Mouse (Mus musculus): ENCODE measurements at regions not wholly inside any gene's neighbourhood (a gene's known extent, or its start where the extent isn't known, plus 50 kb on each side); places are given as distances from the start of the nearest gene placed in this dataset.

- H3K4me2 ChIP-seq: no peak overlapping the region
- H3K9me3 ChIP-seq (ENCODE audit: control insufficient read depth, low read length): no peaks in the 10 kb centered on the region
- H3K27me3 ChIP-seq (ENCODE audit: control insufficient read depth, insufficient read depth, low read length): no peaks in the 10 kb centered on the region
- H3K4me1 ChIP-seq (ENCODE audit: control insufficient read depth, insufficient read depth, low read length): peaks cover 21% of the 10 kb centered on the region
- no peak overlapping the region for H3K27ac ChIP-seq (ENCODE audit: low read depth, low read length)
- no peaks in the 10 kb centered on the region for H3K36me3 ChIP-seq (ENCODE audit: control insufficient read depth, insufficient read depth, low read length)
- 81% methylated on average over 25 of the region's 25 CpGs for WGBS
- H3K4me3 ChIP-seq (ENCODE audit: low read depth, low read length): no peak overlapping the region
- no peak overlapping the region for H3K9ac ChIP-seq (ENCODE audit: low read length)
- peak; percentile 66 for DNase-seq (ENCODE audit: low spot score, missing footprints)
- ATAC-seq (ENCODE audit: low FRiP score): no peak
Measured at GRCm38 (mm10) chr12:106308956-106309610, 299.1 kb downstream of the Vrk1 start.

- H3K27me3 ChIP-seq (ENCODE audit: control insufficient read depth, insufficient read depth, low read length): no peaks in the 10 kb centered on the region
- H3K9me3 ChIP-seq (ENCODE audit: control insufficient read depth, low read length): no peaks in the 10 kb centered on the region
- ATAC-seq (ENCODE audit: low FRiP score) (no peak), DNase-seq (ENCODE audit: low spot score, missing footprints) (no peak)
- no peaks in the 10 kb centered on the region for H3K36me3 ChIP-seq (ENCODE audit: control insufficient read depth, insufficient read depth, low read length)
- no peak overlapping the region for H3K9ac ChIP-seq (ENCODE audit: low read length)
- no peak overlapping the region for H3K4me3 ChIP-seq (ENCODE audit: low read depth, low read length)
- H3K4me1 ChIP-seq (ENCODE audit: control insufficient read depth, insufficient read depth, low read length): peaks cover 23% of the 10 kb centered on the region
- H3K4me2 ChIP-seq: peak overlapping the region; percentile 79; the same call in 1 of the 2 replicates
- WGBS: 33% methylated on average over 6 of the region's 6 CpGs
- no peak overlapping the region for H3K27ac ChIP-seq (ENCODE audit: low read depth, low read length)
Measured at GRCm38 (mm10) chr12:106310171-106310570, 300.1 kb downstream of the Vrk1 start.

GRCm38 (mm10) chr12:106310585-106311319 is 300.7 kb downstream of the Vrk1 start:
- no peaks in the 10 kb centered on the region for H3K27me3 ChIP-seq (ENCODE audit: control insufficient read depth, insufficient read depth, low read length)
- peaks cover 23% of the 10 kb centered on the region for H3K4me1 ChIP-seq (ENCODE audit: control insufficient read depth, insufficient read depth, low read length)
- H3K9ac ChIP-seq (ENCODE audit: low read length): peak overlapping the region; percentile 54
- no peaks in the 10 kb centered on the region for H3K9me3 ChIP-seq (ENCODE audit: control insufficient read depth, low read length)
- DNase-seq (ENCODE audit: low spot score, missing footprints) (peak; percentile 95), ATAC-seq (ENCODE audit: low FRiP score) (peak; percentile 60; the same call in 1 of the 2 replicates)
- H3K4me3 ChIP-seq (ENCODE audit: low read depth, low read length): peak overlapping the region; percentile 36
- H3K4me2 ChIP-seq: peak overlapping the region; percentile 79
- under 1% methylated on average over 34 of the region's 34 CpGs for WGBS
- H3K36me3 ChIP-seq (ENCODE audit: control insufficient read depth, insufficient read depth, low read length): no peaks in the 10 kb centered on the region
- H3K27ac ChIP-seq (ENCODE audit: low read depth, low read length): no peak overlapping the region

GRCm38 (mm10) chr12:106311320-106311825 is 301.3 kb downstream of the Vrk1 start:
- WGBS: 31% methylated on average over 7 of the region's 7 CpGs
- DNase-seq (ENCODE audit: low spot score, missing footprints) (peak; percentile 91), ATAC-seq (ENCODE audit: low FRiP score) (peak; percentile 17; the same call in 1 of the 2 replicates)
- peak overlapping the region; percentile 54 for H3K9ac ChIP-seq (ENCODE audit: low read length)
- H3K9me3 ChIP-seq (ENCODE audit: control insufficient read depth, low read length): no peaks in the 10 kb centered on the region
- H3K4me2 ChIP-seq: peak overlapping the region; percentile 79
- H3K27me3 ChIP-seq (ENCODE audit: control insufficient read depth, insufficient read depth, low read length): no peaks in the 10 kb centered on the region
- H3K36me3 ChIP-seq (ENCODE audit: control insufficient read depth, insufficient read depth, low read length): no peaks in the 10 kb centered on the region
- no peak overlapping the region for H3K27ac ChIP-seq (ENCODE audit: low read depth, low read length)
- H3K4me1 ChIP-seq (ENCODE audit: control insufficient read depth, insufficient read depth, low read length): peaks cover 23% of the 10 kb centered on the region
- peak overlapping the region; percentile 36 for H3K4me3 ChIP-seq (ENCODE audit: low read depth, low read length)

GRCm38 (mm10) chr12:106311831-106312600 is 302.0 kb downstream of the Vrk1 start:
- Histone ChIP-seq H3K9me3 (ENCODE audit: control insufficient read depth, low read length) (no peaks in the 10 kb centered on the region), H3K4me1 (ENCODE audit: control insufficient read depth, insufficient read depth, low read length) (peaks cover 23% of the 10 kb centered on the region), H3K27ac (ENCODE audit: low read depth, low read length) (no peak overlapping the region), H3K9ac (ENCODE audit: low read length) (no peak overlapping the region), H3K27me3 (ENCODE audit: control insufficient read depth, insufficient read depth, low read length) (no peaks in the 10 kb centered on the region), H3K36me3 (ENCODE audit: control insufficient read depth, insufficient read depth, low read length) (no peaks in the 10 kb centered on the region), H3K4me3 (ENCODE audit: low read depth, low read length) (no peak overlapping the region), H3K4me2 (peak overlapping the region; percentile 79; the same call in 1 of the 2 replicates)
- DNase-seq (ENCODE audit: low spot score, missing footprints) (peak; percentile 88), ATAC-seq (ENCODE audit: low FRiP score) (peak; percentile 50; the same call in 1 of the 2 replicates)
- 45% methylated on average over 17 of the region's 17 CpGs for WGBS

- DNase-seq (ENCODE audit: low spot score, missing footprints): no peak
- Histone ChIP-seq H3K9ac (ENCODE audit: low read length) (no peak overlapping the region), H3K4me3 (ENCODE audit: low read depth, low read length) (no peak overlapping the region), H3K4me2 (no peak overlapping the region), H3K4me1 (ENCODE audit: control insufficient read depth, insufficient read depth, low read length) (0 out of 2 replicates have a peak, but pooled peaks cover 2% of the 10 kb centered on the region), H3K27ac (ENCODE audit: low read depth, low read length) (no peak overlapping the region), H3K9me3 (ENCODE audit: control insufficient read depth, low read length) (no peaks in the 10 kb centered on the region), H3K36me3 (ENCODE audit: control insufficient read depth, insufficient read depth, low read length) (no peaks in the 10 kb centered on the region), H3K27me3 (ENCODE audit: control insufficient read depth, insufficient read depth, low read length) (no peaks in the 10 kb centered on the region)
- 94% methylated on average over 16 of the region's 16 CpGs for WGBS
- ATAC-seq (ENCODE audit: low FRiP score): no peak
Measured at GRCm38 (mm10) chr12:106317738-106318137, 307.7 kb downstream of the Vrk1 start.

GRCm38 (mm10) chr12:106321511-106321910 is 311.5 kb downstream of the Vrk1 start:
- no peaks in the 10 kb centered on the region for H3K27me3 ChIP-seq (ENCODE audit: control insufficient read depth, insufficient read depth, low read length)
- peak; percentile 59 for DNase-seq (ENCODE audit: low spot score, missing footprints)
- no peak for ATAC-seq (ENCODE audit: low FRiP score)

GRCm38 (mm10) chr12:106326611-106327010 is 316.6 kb downstream of the Vrk1 start:
- 72% methylated on average over 4 of the region's 4 CpGs for WGBS
- H3K36me3 ChIP-seq (ENCODE audit: control insufficient read depth, insufficient read depth, low read length): no peaks in the 10 kb centered on the region
- H3K27me3 ChIP-seq (ENCODE audit: control insufficient read depth, insufficient read depth, low read length): no peaks in the 10 kb centered on the region
- no peak overlapping the region for H3K27ac ChIP-seq (ENCODE audit: low read depth, low read length)
- no peaks in the 10 kb centered on the region for H3K9me3 ChIP-seq (ENCODE audit: control insufficient read depth, low read length)
- ATAC-seq (ENCODE audit: low FRiP score) (no peak), DNase-seq (ENCODE audit: low spot score, missing footprints) (no peak)
- H3K4me2 ChIP-seq: no peak overlapping the region
- no peak overlapping the region for H3K4me3 ChIP-seq (ENCODE audit: low read depth, low read length)
- no peaks in the 10 kb centered on the region for H3K4me1 ChIP-seq (ENCODE audit: control insufficient read depth, insufficient read depth, low read length)
- H3K9ac ChIP-seq (ENCODE audit: low read length): no peak overlapping the region

More at GRCm38 (mm10) chr12:106321511-106321910, 311.5 kb downstream of the Vrk1 start:
- WGBS: 86% methylated on average over 7 of the region's 7 CpGs
- Histone ChIP-seq H3K4me2 (no peak overlapping the region), H3K4me3 (ENCODE audit: low read depth, low read length) (no peak overlapping the region), H3K27ac (ENCODE audit: low read depth, low read length) (no peak overlapping the region), H3K36me3 (ENCODE audit: control insufficient read depth, insufficient read depth, low read length) (no peaks in the 10 kb centered on the region), H3K9me3 (ENCODE audit: control insufficient read depth, low read length) (no peaks in the 10 kb centered on the region), H3K4me1 (ENCODE audit: control insufficient read depth, insufficient read depth, low read length) (no peaks in the 10 kb centered on the region), H3K9ac (ENCODE audit: low read length) (no peak overlapping the region)
